Mouse (Mus musculus) forebrain, embryonic 14.5 days (tissue): ENCODE results near the gene Dnah7a. TPM values are rescaled to one million over a fixed set of nuclear protein-coding genes. Genes with fewer than 3 reads are reported as not detected.
"Not testable (repeated sequence)": the region's sequence is repeated elsewhere in the genome, so short reads cannot be mapped to it uniquely, and the experiment has no call there.

Experiments used
- ATAC-seq: fragments of 200-750 bp; cut with Nextera tagmentation; 2 replicates; pipeline ENCODE4 v1.8.0; 2017; ENCODE audit warnings: mild to moderate bottlenecking, moderate library complexity
- DNase-seq: peaks from one replicate; pipeline ENCODE4 v3.0.0-alpha.2; 2015; ENCODE audit warnings: low spot score
- H3K27ac ChIP-seq: fragments of 300-500 bp; sonication (generic); 2 replicates; pipeline ENCODE4 v1.5.1; 2014; ENCODE audit warnings: low read depth, mild to moderate bottlenecking, control low read depth, low read length, moderate library complexity
- H3K27me3 ChIP-seq: fragments of 300-500 bp; sonication (generic); replicated peaks from 2 replicates; pipeline ENCODE4 v1.6.1; 2014; ENCODE audit warnings: low read length, control low read depth, mixed read lengths; ENCODE audit not compliant: control insufficient read depth, insufficient read depth
- H3K36me3 ChIP-seq: fragments of 300-500 bp; sonication (generic); 2 replicates; pipeline ENCODE4 v1.6.1; 2014; ENCODE audit warnings: low read length, control low read depth; ENCODE audit not compliant: control insufficient read depth, insufficient read depth
- H3K4me1 ChIP-seq: fragments of 300-500 bp; sonication (generic); 2 replicates; pipeline ENCODE4 v1.6.1; 2014; ENCODE audit warnings: antibody characterized with exemption, low read length, control low read depth; ENCODE audit not compliant: control insufficient read depth, insufficient read depth
- H3K4me2 ChIP-seq: fragments of 300-500 bp; sonication (generic); 2 replicates; pipeline ENCODE4 v1.6.1; 2014; ENCODE audit warnings: mild to moderate bottlenecking, control low read depth, low read length
- H3K4me3 ChIP-seq: fragments of 300-500 bp; sonication (generic); 2 replicates; pipeline ENCODE4 v1.5.1; 2014; ENCODE audit warnings: low read depth, low read length, control low read depth
- H3K9ac ChIP-seq: fragments of 300-500 bp; sonication (generic); 2 replicates; pipeline ENCODE4 v1.6.1; 2014; ENCODE audit warnings: mild to moderate bottlenecking, low read length, control low read depth, moderate library complexity
- H3K9me3 ChIP-seq: fragments of 300-500 bp; sonication (generic); replicated peaks from 2 replicates; pipeline ENCODE4 v1.6.1; 2016; ENCODE audit warnings: low read length, control low read depth, mixed read lengths; ENCODE audit not compliant: control insufficient read depth
- WGBS: fragments of 180-500 bp; shearing (Covaris S2); extraction: QIAGEN DNeasy Blood & Tissue Kit; methylation state at CpG from one replicate; pipeline ENCODE4 v1.1.7; 2014; 5-methylcytosine and 5-hydroxymethylcytosine counted together
- polyA plus RNA-seq: library from polyadenylated mRNA; unstranded; fragments of >200 nt; fragmentation: Nextera tagmentation; extraction: Ambion mirVana; gene quantifications from 2 replicates; pipeline ENCODE4 v1.2.1, GENCODE M21; 2014

Dnah7a gene
- polyA plus RNA-seq, 1 experiment from 2014 or later = 8.7 TPM

GRCm38 (mm10) chr1:53630011-53630410 lies 76.6 kb downstream of the Dnah7a start:
- no peak for ATAC-seq
- no peak overlapping the region for H3K4me3 ChIP-seq
- H3K4me1 ChIP-seq = no peaks in the 10 kb centered on the region
- H3K9me3 ChIP-seq = no peaks in the 10 kb centered on the region
- H3K4me2 ChIP-seq = no peak overlapping the region
- H3K9ac ChIP-seq = no peak overlapping the region
- 49% methylated on average over 6 of the region's 6 CpGs for WGBS
- H3K27me3 ChIP-seq = no peaks in the 10 kb centered on the region
- no peaks in the 10 kb centered on the region for H3K36me3 ChIP-seq
- no peak for DNase-seq
- H3K27ac ChIP-seq = no peak overlapping the region

DNA sequence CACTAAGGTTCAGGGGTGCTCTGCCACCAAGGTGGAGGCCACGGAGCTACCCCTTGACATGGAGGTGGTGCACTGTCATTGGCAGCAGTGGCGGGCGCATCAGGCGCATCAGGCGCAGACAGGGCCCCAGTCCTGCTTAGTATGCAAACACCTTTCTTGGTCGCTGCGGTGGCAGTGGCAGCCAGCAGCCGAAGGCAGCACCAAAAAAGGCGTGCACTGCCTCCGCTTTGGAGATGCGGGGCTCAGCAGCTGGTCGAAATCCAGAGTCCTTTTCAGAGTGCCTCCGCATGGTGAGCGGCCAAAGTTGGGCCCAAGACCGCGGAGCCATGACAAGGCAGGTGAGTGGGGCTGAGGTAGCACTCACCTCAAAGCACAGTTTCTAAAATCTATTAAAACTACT lies 93.1 kb downstream of the Dnah7a start:
- 95% methylated on average over 16 of the region's 16 CpGs for WGBS
- no peaks in the 10 kb centered on the region for H3K36me3 ChIP-seq
- no peak overlapping the region for H3K4me3 ChIP-seq
- H3K27me3 ChIP-seq = no peaks in the 10 kb centered on the region
- no peak overlapping the region for H3K27ac ChIP-seq
- no peak for ATAC-seq
- DNase-seq = no peak
- no peaks in the 10 kb centered on the region for H3K4me1 ChIP-seq
- H3K4me2 ChIP-seq = no peak overlapping the region
- H3K9ac ChIP-seq = no peak overlapping the region
- H3K9me3 ChIP-seq = 0 out of 2 replicates have a peak, but pooled peaks cover 7% of the 10 kb centered on the region

GRCm38 (mm10) chr1:53581326-53581725 lies 125.3 kb downstream of the Dnah7a start:
- H3K27ac ChIP-seq, H3K9me3 ChIP-seq, H3K36me3 ChIP-seq, ATAC-seq, DNase-seq, H3K4me3 ChIP-seq, H3K4me1 ChIP-seq, H3K9ac ChIP-seq, H3K4me2 ChIP-seq, H3K27me3 ChIP-seq: not testable (repeated sequence)
- WGBS = 0% methylated on average over 1 of the region's 1 CpGs

- ATAC-seq, H3K27me3 ChIP-seq, H3K4me3 ChIP-seq, H3K27ac ChIP-seq, H3K4me2 ChIP-seq, H3K4me1 ChIP-seq, H3K36me3 ChIP-seq, H3K9me3 ChIP-seq, DNase-seq, H3K9ac ChIP-seq: not testable (repeated sequence)
- WGBS = over 99% methylated on average over 3 of the region's 3 CpGs
Observed at GRCm38 (mm10) chr1:53557918-53558317, 148.7 kb downstream of the Dnah7a start.

DNA sequence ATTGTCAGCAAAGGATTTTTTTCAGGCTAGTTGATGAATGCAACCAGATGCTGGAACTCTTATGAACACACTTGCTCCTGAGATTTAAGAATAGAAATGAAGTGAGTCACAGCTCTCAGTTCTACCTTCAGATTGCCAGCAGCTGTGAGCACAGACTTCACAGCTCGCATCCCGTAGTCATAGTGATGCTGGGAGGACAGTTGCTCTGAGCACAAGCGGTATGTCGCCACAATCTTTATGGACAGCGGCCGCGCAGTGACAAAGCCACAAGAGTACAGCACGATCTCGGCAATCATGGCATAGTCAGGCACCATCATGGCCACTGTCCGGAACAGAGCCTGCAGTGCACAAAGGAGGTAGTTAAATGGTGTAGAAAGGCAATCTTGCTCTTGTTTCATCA lies 159.6 kb downstream of the Dnah7a start:
- H3K4me2 ChIP-seq, DNase-seq, H3K4me1 ChIP-seq, ATAC-seq, H3K9ac ChIP-seq, H3K9me3 ChIP-seq, H3K4me3 ChIP-seq, H3K27ac ChIP-seq, H3K27me3 ChIP-seq, H3K36me3 ChIP-seq: not testable (repeated sequence)
- WGBS = 93% methylated on average over 10 of the region's 10 CpGs

DNA sequence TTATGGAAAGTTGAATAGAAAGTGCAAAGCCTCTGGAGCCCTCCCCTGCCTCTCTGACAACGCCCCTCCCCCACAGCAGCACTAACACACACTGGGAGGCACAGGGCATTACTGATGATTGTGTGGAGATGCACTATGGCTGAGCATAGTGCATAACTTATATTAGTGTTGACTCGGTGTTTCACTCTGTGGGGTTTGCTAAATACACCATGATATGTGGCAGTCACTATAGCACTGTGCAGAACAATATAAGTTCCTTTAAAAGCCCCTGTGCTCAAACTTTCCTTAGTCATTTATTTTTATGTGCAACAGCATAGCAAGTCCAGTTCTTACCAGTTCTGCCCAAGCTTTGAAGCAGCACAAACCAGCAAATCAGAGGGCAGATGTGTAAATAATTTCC lies 168.2 kb downstream of the Dnah7a start:
- not testable (repeated sequence) for H3K36me3 ChIP-seq, H3K27me3 ChIP-seq, H3K9ac ChIP-seq, ATAC-seq, DNase-seq, H3K4me2 ChIP-seq, H3K4me3 ChIP-seq, H3K9me3 ChIP-seq, H3K27ac ChIP-seq, H3K4me1 ChIP-seq
- 62% methylated on average over 2 of the region's 2 CpGs for WGBS

DNA sequence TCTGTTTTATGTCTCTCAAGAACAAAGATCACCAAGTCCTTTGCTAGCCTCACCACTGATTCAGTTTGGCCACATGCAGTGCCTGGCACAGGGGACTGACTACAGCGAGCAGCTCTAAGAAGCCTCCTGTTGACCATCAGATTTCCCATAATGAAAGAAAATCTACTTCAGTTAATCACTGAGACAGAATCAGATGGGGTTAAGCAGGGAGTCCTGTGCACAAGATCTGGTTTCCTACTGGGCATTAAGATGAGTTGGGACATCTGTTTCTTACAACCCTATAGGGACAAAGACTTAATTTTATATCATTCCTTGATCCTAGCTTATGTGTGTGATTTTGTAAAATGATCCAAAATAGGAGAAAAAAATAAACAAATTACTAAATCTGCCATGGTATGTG lies 171.8 kb downstream of the Dnah7a start:
- H3K4me3 ChIP-seq, H3K4me1 ChIP-seq, H3K36me3 ChIP-seq, H3K9ac ChIP-seq, DNase-seq, ATAC-seq, H3K27ac ChIP-seq, H3K4me2 ChIP-seq, H3K27me3 ChIP-seq, H3K9me3 ChIP-seq: not testable (repeated sequence)
- 88% methylated on average over 1 of the region's 1 CpGs for WGBS

DNA sequence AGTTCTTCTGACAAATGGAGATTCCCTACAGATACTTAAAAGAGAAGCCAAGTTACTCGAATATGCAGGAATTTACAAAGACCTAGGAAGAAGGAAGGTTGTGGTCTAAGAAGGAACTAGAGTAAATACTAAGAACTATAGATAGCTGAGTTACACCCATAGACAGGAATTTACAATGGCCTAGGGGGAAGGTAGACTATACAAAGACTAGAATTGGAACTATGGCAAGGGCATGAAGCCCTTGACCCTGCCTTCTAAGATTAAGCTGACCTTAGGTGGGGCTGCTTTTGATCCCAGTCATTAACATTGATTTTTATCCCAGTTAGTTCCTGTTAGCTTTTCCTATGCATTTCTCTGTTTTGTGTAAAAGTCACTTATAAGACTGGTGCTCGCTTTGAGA lies 180.6 kb downstream of the Dnah7a start:
- not testable (repeated sequence) for ATAC-seq, H3K4me2 ChIP-seq, H3K9me3 ChIP-seq, H3K4me1 ChIP-seq, DNase-seq, H3K4me3 ChIP-seq, H3K27me3 ChIP-seq, H3K9ac ChIP-seq, H3K36me3 ChIP-seq, H3K27ac ChIP-seq
- WGBS = 84% methylated on average over 2 of the region's 2 CpGs

- Histone ChIP-seq H3K36me3 (no peaks in the 10 kb centered on the region), H3K27ac (no peak overlapping the region), H3K9me3 (no peaks in the 10 kb centered on the region), H3K4me2 (no peak overlapping the region), H3K9ac (no peak overlapping the region), H3K27me3 (no peaks in the 10 kb centered on the region), H3K4me3 (no peak overlapping the region), H3K4me1 (no peaks in the 10 kb centered on the region)
- ATAC-seq (no peak), DNase-seq (no peak)
- 76% methylated on average over 4 of the region's 4 CpGs for WGBS
Observed at GRCm38 (mm10) chr1:53473699-53474098, 232.9 kb downstream of the Dnah7a start.
